In genomic region chr16:30994296-30994695, GRCm38 (mm10) we compare ENCODE assay signal across 22 mouse cellular contexts.
A peak's percentile ranks its signal among the peaks of the same experiment; 100 is the strongest.
DNase-seq lines count a peak whose midpoint lies in the region; ATAC-seq and TF ChIP-seq lines count a peak whose summit lies in the region.
"Had no signal": no experiment of that assay in that cellular context is flagged by ENCODE, and none has a peak within 500 bp of the region (broad histone marks: within the 10 kb centered on the region; RNA-seq: fewer than 3 reads in every experiment).

No protein-coding gene starts in this region.

- no peaks in the 10 kb centered on the region for H3K9me3 ChIP-seq in heart, postnatal 0 days (replicated peaks; ENCODE audit: control insufficient read depth, low read length)
- no peaks in the 10 kb centered on the region for H3K9me3 ChIP-seq in lung, postnatal 0 days (ENCODE audit: low read length)
- H3K9me3 ChIP-seq: embryonic facial prominence, embryonic 12.5 days; forebrain, embryonic 13.5 days; hindbrain, embryonic 13.5 days; limb, embryonic 13.5 days; liver, embryonic 15.5 days; midbrain, embryonic 13.5 days; neural tube, embryonic 13.5 days had no signal

- intact Hi-C loops in heart, adult 2 months (cut with DNase I), result no loop called here
- intact Hi-C loops in heart, postnatal 10 days (cut with DNase I), result no loop called here

- H3K4me2 ChIP-seq in heart, postnatal 0 days (ENCODE audit: low read depth, low read length), result no peak overlapping the region
- H3K4me2 ChIP-seq in lung, postnatal 0 days (replicated peaks; ENCODE audit: low read depth, low read length), result no peak overlapping the region
- H3K4me2 ChIP-seq: embryonic facial prominence, embryonic 12.5 days; forebrain, embryonic 13.5 days; hindbrain, embryonic 13.5 days; limb, embryonic 13.5 days; liver, embryonic 15.5 days; midbrain, embryonic 13.5 days; neural tube, embryonic 13.5 days had no signal

- TF ChIP-seq EP300 in heart, adult 2 months (IDR thresholded peaks at IDR 0.05; ENCODE audit: insufficient read depth, low read depth, low read length), result no peak
- TF ChIP-seq EP300 in heart, postnatal 0 days (IDR thresholded peaks at IDR 0.05; ENCODE audit: low read depth), result no peak
- TF ChIP-seq EP300 in lung, postnatal 0 days (IDR thresholded peaks at IDR 0.05), result no peak

- peaks cover 17% of the 10 kb centered on the region for H3K4me1 ChIP-seq in heart, adult 2 months (ENCODE audit: control insufficient read depth, insufficient read depth, low read length)
- H3K4me1 ChIP-seq in heart, postnatal 0 days (ENCODE audit: control insufficient read depth, insufficient read depth), result peaks cover 7% of the 10 kb centered on the region
- H3K4me1 ChIP-seq in lung, postnatal 0 days (ENCODE audit: insufficient read depth, low read depth, low read length), result peaks cover 8% of the 10 kb centered on the region; the same call in 1 of the 2 replicates
- peaks cover 6% of the 10 kb centered on the region; the same call in 1 of the 2 replicates for H3K4me1 ChIP-seq in lung, adult 2 months (ENCODE audit: control insufficient read depth, insufficient read depth, low read length)

- TF ChIP-seq POLR2A in heart, adult 2 months (IDR thresholded peaks at IDR 0.05; ENCODE audit: insufficient read depth, low read depth, low read length), result no peak
- no peak for TF ChIP-seq POLR2A in lung, adult 2 months (IDR thresholded peaks at IDR 0.05; ENCODE audit: borderline replicate concordance, extremely low read depth, low read depth, low read length)

- peak overlapping the region; percentile 22; the same call in 1 of the 2 replicates for H3K27ac ChIP-seq in heart, adult 2 months
- H3K27ac ChIP-seq in heart, postnatal 0 days (ENCODE audit: low read depth), result peak overlapping the region; percentile 65
- H3K27ac ChIP-seq in lung, postnatal 0 days (ENCODE audit: low read length), result 0 out of 2 replicates have a peak overlapping the region, but pooled peaks have one; percentile 14
- H3K27ac ChIP-seq in macrophage, result peak overlapping the region; percentile 21; the same call in 1 of the 2 replicates
- H3K27ac ChIP-seq: embryonic facial prominence, embryonic 12.5 days; forebrain, embryonic 13.5 days; hindbrain, embryonic 13.5 days; limb, embryonic 13.5 days; liver, embryonic 15.5 days; midbrain, embryonic 13.5 days; neural tube, embryonic 13.5 days had no signal

- no peak for DNase-seq in heart, adult 2 months
- no peak for DNase-seq in heart, postnatal 4 days
- DNase-seq in heart, postnatal 0 days (ENCODE audit: low spot score), result no peak
- DNase-seq in heart, postnatal 10 days, result no peak
- no peak for DNase-seq in lung, postnatal 0 days (ENCODE audit: low spot score)
- no peak for DNase-seq in lung, adult 2 months
- DNase-seq in cerebellum, adult 11-12 months, result no peak
- DNase-seq: B cell, adult 2 months; cerebellum, adult 9-10 months; gastrocnemius, postnatal 14 days; lung, postnatal 4 days; thymus, postnatal 36 days had no signal

- TF ChIP-seq CTCF in heart, adult 2 months (IDR thresholded peaks at IDR 0.05), result no peak
- TF ChIP-seq CTCF in heart, postnatal 0 days (IDR thresholded peaks at IDR 0.05; ENCODE audit: low read depth), result no peak
- no peak for TF ChIP-seq CTCF in lung, postnatal 0 days (IDR thresholded peaks at IDR 0.05)
- no peak for TF ChIP-seq CTCF in lung, adult 2 months (IDR thresholded peaks at IDR 0.05; ENCODE audit: insufficient read depth, low read length)

- ATAC-seq in heart, postnatal 0 days (ENCODE audit: insufficient read depth, low read depth), result no peak
- peak; percentile 28; the same call in 1 of the 2 replicates for ATAC-seq in lung, postnatal 0 days
- ATAC-seq: forebrain, embryonic 13.5 days; inflammation-experienced regulatory T-cells, adult 6 months; midbrain, embryonic 13.5 days had no signal

- no peak overlapping the region for H3K4me3 ChIP-seq in heart, adult 2 months
- H3K4me3 ChIP-seq in heart, postnatal 0 days (ENCODE audit: low read depth, low read length), result no peak overlapping the region
- H3K4me3 ChIP-seq in lung, postnatal 0 days (ENCODE audit: low read depth, low read length), result no peak overlapping the region
- H3K4me3 ChIP-seq in lung, adult 2 months (replicated peaks; ENCODE audit: extremely low read depth, low read depth, low read length), result no peak overlapping the region
- H3K4me3 ChIP-seq in macrophage (ENCODE audit: inconsistent target), result no peak overlapping the region
- H3K4me3 ChIP-seq: embryonic facial prominence, embryonic 12.5 days; erythroblast, embryonic 14.5 days; forebrain, embryonic 13.5 days; hindbrain, embryonic 13.5 days; limb, embryonic 13.5 days; liver, embryonic 15.5 days; midbrain, embryonic 13.5 days; neural tube, embryonic 13.5 days had no signal

- no peaks in the 10 kb centered on the region for H3K36me3 ChIP-seq in heart, adult 2 months (ENCODE audit: control insufficient read depth, insufficient read depth, low read length)
- no peaks in the 10 kb centered on the region for H3K36me3 ChIP-seq in heart, postnatal 0 days (replicated peaks; ENCODE audit: control insufficient read depth, insufficient read depth, low read length)
- no peaks in the 10 kb centered on the region for H3K36me3 ChIP-seq in lung, postnatal 0 days (ENCODE audit: insufficient read depth, low read length)
- H3K36me3 ChIP-seq in macrophage (ENCODE audit: inconsistent target), result no peaks in the 10 kb centered on the region
- H3K36me3 ChIP-seq: embryonic facial prominence, embryonic 12.5 days; hindbrain, embryonic 13.5 days; limb, embryonic 13.5 days; liver, embryonic 15.5 days; midbrain, embryonic 13.5 days; neural tube, embryonic 13.5 days had no signal

- H3K27me3 ChIP-seq in heart, adult 2 months (ENCODE audit: control insufficient read depth, insufficient read depth, low read length), result no peaks in the 10 kb centered on the region
- no peaks in the 10 kb centered on the region for H3K27me3 ChIP-seq in heart, postnatal 0 days (ENCODE audit: control insufficient read depth, insufficient read depth, low read length)
- H3K27me3 ChIP-seq in lung, postnatal 0 days (replicated peaks; ENCODE audit: insufficient read depth, low read length), result no peaks in the 10 kb centered on the region
- H3K27me3 ChIP-seq: embryonic facial prominence, embryonic 12.5 days; forebrain, embryonic 13.5 days; hindbrain, embryonic 13.5 days; limb, embryonic 13.5 days; liver, embryonic 15.5 days; midbrain, embryonic 13.5 days; neural tube, embryonic 13.5 days had no signal

- H3K79me2 ChIP-seq in heart, adult 2 months (replicated peaks; ENCODE audit: control insufficient read depth, insufficient read depth, low read length), result no peaks in the 10 kb centered on the region
- no peaks in the 10 kb centered on the region for H3K79me2 ChIP-seq in macrophage (ENCODE audit: inconsistent target)

- H3K9ac ChIP-seq in heart, adult 2 months (ENCODE audit: low read depth, low read length), result no peak overlapping the region
- H3K9ac ChIP-seq in heart, postnatal 0 days (replicated peaks; ENCODE audit: low read depth, low read length), result no peak overlapping the region
- H3K9ac ChIP-seq in lung, postnatal 0 days (replicated peaks; ENCODE audit: low read depth), result no peak overlapping the region
- H3K9ac ChIP-seq: embryonic facial prominence, embryonic 12.5 days; forebrain, embryonic 13.5 days; hindbrain, embryonic 13.5 days; limb, embryonic 13.5 days; liver, embryonic 15.5 days; midbrain, embryonic 13.5 days; neural tube, embryonic 13.5 days had no signal

- WGBS in heart, adult 2 months, result 49% methylated on average over 7 of the region's 7 CpGs
- 62% methylated on average over 7 of the region's 7 CpGs for WGBS in heart, postnatal 0 days
- 60% methylated on average over 7 of the region's 7 CpGs for WGBS in lung, postnatal 0 days
- WGBS in lung, adult 2 months, result 59% methylated on average over 7 of the region's 7 CpGs
- WGBS in macrophage (ENCODE audit: missing documents), result 31% methylated on average over 7 of the region's 7 CpGs

Comparison
In these comparisons a context has a peak if more than half of its experiments do, and no peak if none do; other contexts are left out.
1. H3K27ac ChIP-seq: peak in every context shown above with its lines; median percentile 65 in heart, postnatal 0 days; 22 in heart, adult 2 months; 21 in macrophage; 14 in lung, postnatal 0 days.